Mouse (Mus musculus) neural tube, embryonic 14.5 days (tissue): ENCODE measurements at regions not wholly inside any gene's neighbourhood (a gene's known extent, or its start where the extent isn't known, plus 50 kb on each side); places are given as distances from the start of the nearest gene placed in this dataset.

ENCODE experiments used
- ATAC-seq: fragments of 200-750 bp; cut with Nextera tagmentation; 2 replicates; pipeline ENCODE4 v1.8.0; 2017; ENCODE audit warnings: low read depth, mild to moderate bottlenecking, moderate TSS enrichment, moderate library complexity
- H3K27ac ChIP-seq: fragments of 300-500 bp; sonication (generic); 2 replicates; pipeline ENCODE4 v1.5.1; 2014; ENCODE audit warnings: low read depth, mild to moderate bottlenecking, control low read depth, low read length, moderate library complexity, mixed read lengths
- H3K27me3 ChIP-seq: fragments of 300-500 bp; sonication (generic); 2 replicates; pipeline ENCODE4 v1.6.1; 2014; ENCODE audit warnings: low read length; ENCODE audit not compliant: control insufficient read depth, insufficient read depth
- H3K36me3 ChIP-seq: fragments of 300-500 bp; sonication (generic); 2 replicates; pipeline ENCODE4 v1.6.1; 2014; ENCODE audit warnings: low read length, mixed read lengths; ENCODE audit not compliant: control insufficient read depth, insufficient read depth
- H3K4me1 ChIP-seq: fragments of 300-500 bp; sonication (generic); 2 replicates; pipeline ENCODE4 v1.6.1; 2014; ENCODE audit warnings: low read length; ENCODE audit not compliant: control insufficient read depth, insufficient read depth
- H3K4me2 ChIP-seq: fragments of 300-500 bp; sonication (generic); 2 replicates; pipeline ENCODE4 v1.6.1; 2014; ENCODE audit warnings: mild to moderate bottlenecking, low read depth, low read length, control low read depth
- H3K4me3 ChIP-seq: fragments of 300-500 bp; sonication (generic); 2 replicates; pipeline ENCODE4 v1.5.1; 2014; ENCODE audit warnings: low read depth, low read length, control low read depth, mixed read lengths
- H3K9ac ChIP-seq: fragments of 300-500 bp; sonication (generic); replicated peaks from 2 replicates; pipeline ENCODE4 v1.6.1; 2014; ENCODE audit warnings: low read depth, mild to moderate bottlenecking, control low read depth, low read length, mixed read lengths
- H3K9me3 ChIP-seq: fragments of 300-500 bp; sonication (generic); 2 replicates; pipeline ENCODE4 v1.6.1; 2016; ENCODE audit warnings: low read length; ENCODE audit not compliant: control insufficient read depth
- WGBS: fragments of 180-500 bp; shearing (Covaris S2); extraction: QIAGEN DNeasy Blood & Tissue Kit; methylation state at CpG from one replicate; pipeline ENCODE4 v1.1.7; 2014; 5-methylcytosine and 5-hydroxymethylcytosine counted together

DNA sequence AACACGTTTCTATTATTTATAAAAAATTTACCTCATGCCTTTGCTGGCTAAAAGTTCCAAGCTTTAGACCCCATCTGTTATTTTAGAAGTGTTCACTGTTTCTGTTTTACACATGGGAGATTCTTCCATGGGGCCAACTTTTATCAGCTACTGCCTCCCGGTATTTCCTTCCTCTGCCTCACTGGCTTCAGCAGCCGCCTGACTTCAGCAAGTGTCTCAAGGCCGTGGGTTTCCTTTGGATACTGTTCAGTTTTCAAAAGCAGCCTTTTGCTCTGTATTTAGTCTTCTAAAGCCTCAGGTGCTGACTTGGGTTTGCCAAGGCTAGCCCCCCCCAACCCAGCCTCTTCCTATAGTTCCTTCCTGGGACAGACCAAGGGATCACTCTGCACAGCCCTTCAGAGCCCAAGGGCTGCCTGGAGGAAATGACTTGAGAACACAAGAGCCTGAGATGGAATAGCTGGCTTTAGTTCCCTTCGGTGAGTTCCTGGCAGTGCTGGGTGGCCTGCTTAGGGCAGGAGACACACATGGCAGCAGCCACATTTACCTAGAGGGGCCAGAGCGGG lies 75.1 kb upstream of the Itga6 start:
- Histone ChIP-seq H3K27ac (no peak overlapping the region), H3K4me3 (no peak overlapping the region), H3K9me3 (no peaks in the 10 kb centered on the region), H3K9ac (no peak overlapping the region), H3K36me3 (no peaks in the 10 kb centered on the region), H3K27me3 (no peaks in the 10 kb centered on the region), H3K4me2 (no peak overlapping the region), H3K4me1 (no peaks in the 10 kb centered on the region)
- ATAC-seq, result no peak
- WGBS, result 94% methylated on average over 6 of the region's 6 CpGs

DNA sequence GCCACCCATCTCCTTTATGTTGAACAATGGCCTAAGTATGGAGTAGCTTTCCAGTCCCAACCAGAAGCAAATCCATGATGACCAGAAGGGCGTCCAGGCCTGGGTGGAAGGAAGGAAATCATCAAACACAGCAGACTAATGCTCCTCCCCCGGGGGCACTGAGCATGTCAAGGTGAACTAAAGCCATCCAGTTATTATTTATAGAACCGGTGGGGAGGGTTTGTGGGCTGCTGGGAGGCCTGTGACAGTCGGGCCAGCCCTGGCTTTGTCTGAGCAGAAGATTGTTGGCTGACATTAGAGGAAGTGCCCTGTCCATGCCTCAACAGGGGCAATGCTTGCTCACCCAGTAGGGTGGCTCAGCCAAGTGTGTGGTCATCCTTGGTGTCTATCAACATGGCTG lies 74.5 kb upstream of the Itga6 start:
- no peaks in the 10 kb centered on the region for H3K36me3 ChIP-seq
- no peak overlapping the region for H3K27ac ChIP-seq
- H3K4me1 ChIP-seq, result no peaks in the 10 kb centered on the region
- H3K27me3 ChIP-seq, result no peaks in the 10 kb centered on the region
- H3K4me3 ChIP-seq, result no peak overlapping the region
- ATAC-seq, result no peak
- H3K9ac ChIP-seq, result no peak overlapping the region
- H3K4me2 ChIP-seq, result no peak overlapping the region
- no peaks in the 10 kb centered on the region for H3K9me3 ChIP-seq
- 84% methylated on average over 4 of the region's 4 CpGs for WGBS

DNA sequence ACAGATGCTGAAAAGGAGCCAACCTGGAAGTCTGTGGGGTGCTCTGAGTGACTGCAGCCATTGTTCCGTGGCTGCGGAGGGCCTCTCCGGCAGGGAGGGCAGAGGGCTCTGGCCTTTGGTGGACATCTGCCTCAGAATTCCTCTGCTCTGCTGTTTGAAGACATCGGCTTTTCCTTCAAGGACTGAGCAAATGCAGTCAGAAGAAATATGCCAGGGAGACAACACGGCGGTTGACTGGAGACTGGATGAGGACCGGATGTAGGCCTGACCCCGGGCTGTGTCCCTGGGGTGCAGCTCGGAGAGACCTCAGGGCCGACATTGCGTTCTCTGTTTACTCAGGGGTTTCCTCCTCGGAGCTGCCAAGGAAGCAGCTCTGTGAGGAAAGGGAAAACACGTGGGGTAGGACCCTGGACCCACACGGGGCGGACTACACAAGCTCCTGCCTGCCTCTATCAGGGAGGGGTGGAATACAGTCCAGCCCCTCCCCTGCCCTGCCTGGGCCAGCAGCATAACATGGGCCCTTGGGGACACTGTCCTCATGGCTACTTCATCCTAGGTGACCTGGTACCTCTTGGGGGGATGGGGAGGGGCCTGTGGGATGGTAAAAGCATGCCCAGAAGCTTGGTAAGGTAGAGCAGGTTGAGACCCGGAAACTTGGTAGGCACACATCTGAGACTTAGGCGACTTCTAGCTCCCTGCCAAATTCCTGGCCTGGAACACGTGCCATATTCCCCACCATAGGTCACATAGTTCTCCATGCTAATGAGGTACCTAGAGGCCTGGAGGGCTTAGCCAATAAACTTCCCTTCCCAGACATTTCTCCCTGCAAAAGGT lies 72.1 kb upstream of the Itga6 start:
- Histone ChIP-seq H3K4me1 (no peaks in the 10 kb centered on the region), H3K9ac (no peak overlapping the region), H3K9me3 (no peaks in the 10 kb centered on the region), H3K36me3 (no peaks in the 10 kb centered on the region), H3K27ac (no peak overlapping the region), H3K4me2 (no peak overlapping the region), H3K27me3 (no peaks in the 10 kb centered on the region), H3K4me3 (no peak overlapping the region)
- peak; percentile 24; the same call in 1 of the 2 replicates for ATAC-seq
- WGBS, result 72% methylated on average over 18 of the region's 18 CpGs

DNA sequence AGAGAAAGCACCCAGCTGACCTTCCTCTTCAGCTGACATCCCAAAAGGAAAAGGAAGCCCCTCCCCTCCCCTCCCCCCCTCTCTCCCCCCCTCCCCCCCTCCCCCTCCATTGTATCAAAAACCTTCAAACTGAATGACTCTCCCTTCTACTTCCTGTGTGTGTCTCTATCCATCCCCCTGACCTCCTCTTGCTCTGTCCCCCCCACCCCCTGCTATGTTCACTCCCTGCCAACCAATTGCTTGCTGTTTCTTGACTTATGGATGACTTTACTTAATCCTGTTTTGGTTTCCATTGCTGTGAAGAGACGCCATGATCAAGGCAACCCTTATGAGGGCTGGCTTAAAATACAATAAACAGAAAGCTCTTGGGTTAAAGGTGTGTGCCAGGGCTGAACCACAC lies 64.7 kb upstream of the Itga6 start:
- H3K9me3 ChIP-seq, result no peaks in the 10 kb centered on the region
- H3K27ac ChIP-seq, result no peak overlapping the region
- WGBS, result 55% methylated on average over 1 of the region's 1 CpGs
- no peaks in the 10 kb centered on the region for H3K27me3 ChIP-seq
- H3K9ac ChIP-seq, result no peak overlapping the region
- H3K4me1 ChIP-seq, result no peaks in the 10 kb centered on the region
- H3K36me3 ChIP-seq, result no peaks in the 10 kb centered on the region
- no peak for ATAC-seq
- no peak overlapping the region for H3K4me2 ChIP-seq
- H3K4me3 ChIP-seq, result no peak overlapping the region

DNA sequence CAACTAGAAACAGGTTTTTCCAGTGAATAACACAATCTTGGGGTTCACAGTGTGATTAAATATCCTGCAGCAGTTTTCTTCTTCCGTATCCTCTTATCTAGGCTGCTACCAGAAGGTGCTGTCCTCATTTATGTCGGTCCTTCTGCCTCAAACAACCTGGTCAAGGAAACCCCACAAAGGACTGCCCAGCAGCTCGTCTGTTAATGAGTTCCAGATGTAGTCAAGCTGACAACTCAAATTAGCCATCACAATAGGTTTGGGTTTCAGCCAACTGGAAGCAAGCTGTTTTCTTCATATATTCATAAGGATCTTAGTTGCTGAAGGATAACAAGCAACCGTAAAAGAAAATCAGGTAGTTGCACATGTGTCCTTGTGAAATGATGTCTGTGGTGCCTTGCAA lies 64.3 kb upstream of the Itga6 start:
- no peak for ATAC-seq
- Histone ChIP-seq H3K4me3 (no peak overlapping the region), H3K4me2 (no peak overlapping the region), H3K27ac (no peak overlapping the region), H3K4me1 (no peaks in the 10 kb centered on the region), H3K36me3 (no peaks in the 10 kb centered on the region), H3K9me3 (no peaks in the 10 kb centered on the region), H3K9ac (no peak overlapping the region), H3K27me3 (no peaks in the 10 kb centered on the region)
- 65% methylated on average over 4 of the region's 4 CpGs for WGBS

DNA sequence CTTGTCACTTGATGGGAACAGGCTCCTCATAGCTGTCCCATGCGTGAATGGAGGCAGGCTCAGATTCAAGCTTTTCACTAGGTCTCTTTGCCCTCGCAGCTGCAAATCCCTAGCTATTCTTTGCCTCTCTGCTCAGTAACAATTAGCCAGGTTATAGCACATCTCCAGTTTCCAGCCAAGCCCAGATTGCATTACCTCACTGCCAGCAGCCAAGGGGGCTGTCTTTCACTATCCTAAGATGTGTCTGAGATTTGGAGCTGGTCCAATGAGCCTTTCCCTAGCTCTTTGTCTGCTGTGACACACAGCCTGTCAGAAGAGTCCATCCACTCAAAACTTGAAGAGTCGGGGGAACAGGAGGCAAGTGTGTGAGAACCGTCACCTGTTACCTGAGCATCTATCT lies 62.0 kb upstream of the Itga6 start:
- 70% methylated on average over 4 of the region's 4 CpGs for WGBS
- Histone ChIP-seq H3K27ac (no peak overlapping the region), H3K9me3 (no peaks in the 10 kb centered on the region), H3K4me3 (no peak overlapping the region), H3K4me1 (no peaks in the 10 kb centered on the region), H3K27me3 (no peaks in the 10 kb centered on the region), H3K4me2 (no peak overlapping the region), H3K9ac (no peak overlapping the region), H3K36me3 (no peaks in the 10 kb centered on the region)
- no peak for ATAC-seq

DNA sequence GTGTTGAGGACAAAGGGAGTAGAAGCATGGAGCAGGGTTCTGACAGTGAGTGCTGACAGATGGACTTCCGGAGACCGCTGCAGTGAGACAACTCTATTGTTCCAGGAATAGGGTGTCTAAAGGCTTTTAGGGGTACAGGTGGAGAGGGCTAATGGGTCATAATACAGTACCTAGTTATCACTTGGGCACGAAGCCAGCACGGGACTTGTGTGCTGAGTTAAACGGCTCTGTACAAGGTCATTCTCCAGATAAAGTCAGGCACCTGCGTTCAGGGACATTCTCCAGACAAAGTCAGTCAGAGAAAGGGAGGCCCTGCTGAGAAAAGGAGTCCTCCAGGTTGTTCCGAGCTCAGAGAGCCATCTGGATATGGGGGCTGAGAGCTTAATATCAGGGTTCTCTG lies 60.2 kb upstream of the Itga6 start:
- H3K4me2 ChIP-seq, result no peak overlapping the region

DNA sequence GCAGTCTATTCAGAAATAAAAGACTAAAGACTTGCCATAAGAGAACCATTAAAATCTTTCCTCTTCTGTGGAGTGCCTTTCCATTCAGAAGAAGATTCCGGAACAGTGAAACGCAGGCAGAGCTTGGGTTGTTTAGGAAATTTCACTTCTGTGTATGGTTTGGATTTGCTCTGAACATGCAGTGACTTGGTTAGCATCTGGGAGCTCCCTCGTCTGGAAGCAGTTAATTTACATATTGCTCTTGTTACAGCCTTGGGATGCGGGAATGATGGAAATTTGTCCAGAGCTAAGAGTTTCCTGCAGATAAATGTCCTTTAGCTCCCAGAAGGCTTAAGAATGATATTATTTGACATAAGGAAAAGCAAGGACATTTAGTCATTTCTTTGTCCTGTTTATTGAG lies 56.4 kb upstream of the Itga6 start:
- WGBS, result 67% methylated on average over 4 of the region's 4 CpGs
- Histone ChIP-seq H3K9ac (no peak overlapping the region), H3K9me3 (no peaks in the 10 kb centered on the region), H3K4me3 (no peak overlapping the region), H3K27me3 (no peaks in the 10 kb centered on the region), H3K36me3 (no peaks in the 10 kb centered on the region), H3K4me1 (peaks cover 6% of the 10 kb centered on the region; the same call in 1 of the 2 replicates), H3K4me2 (no peak overlapping the region), H3K27ac (no peak overlapping the region)
- ATAC-seq, result no peak

More for the DNA sequence above, 60.2 kb upstream of the Itga6 start:
- H3K27ac ChIP-seq, result no peak overlapping the region
- no peaks in the 10 kb centered on the region for H3K27me3 ChIP-seq
- no peaks in the 10 kb centered on the region for H3K4me1 ChIP-seq
- ATAC-seq, result no peak
- H3K4me3 ChIP-seq, result no peak overlapping the region
- H3K9ac ChIP-seq, result no peak overlapping the region
- no peaks in the 10 kb centered on the region for H3K36me3 ChIP-seq
- 80% methylated on average over 7 of the region's 7 CpGs for WGBS
- no peaks in the 10 kb centered on the region for H3K9me3 ChIP-seq

DNA sequence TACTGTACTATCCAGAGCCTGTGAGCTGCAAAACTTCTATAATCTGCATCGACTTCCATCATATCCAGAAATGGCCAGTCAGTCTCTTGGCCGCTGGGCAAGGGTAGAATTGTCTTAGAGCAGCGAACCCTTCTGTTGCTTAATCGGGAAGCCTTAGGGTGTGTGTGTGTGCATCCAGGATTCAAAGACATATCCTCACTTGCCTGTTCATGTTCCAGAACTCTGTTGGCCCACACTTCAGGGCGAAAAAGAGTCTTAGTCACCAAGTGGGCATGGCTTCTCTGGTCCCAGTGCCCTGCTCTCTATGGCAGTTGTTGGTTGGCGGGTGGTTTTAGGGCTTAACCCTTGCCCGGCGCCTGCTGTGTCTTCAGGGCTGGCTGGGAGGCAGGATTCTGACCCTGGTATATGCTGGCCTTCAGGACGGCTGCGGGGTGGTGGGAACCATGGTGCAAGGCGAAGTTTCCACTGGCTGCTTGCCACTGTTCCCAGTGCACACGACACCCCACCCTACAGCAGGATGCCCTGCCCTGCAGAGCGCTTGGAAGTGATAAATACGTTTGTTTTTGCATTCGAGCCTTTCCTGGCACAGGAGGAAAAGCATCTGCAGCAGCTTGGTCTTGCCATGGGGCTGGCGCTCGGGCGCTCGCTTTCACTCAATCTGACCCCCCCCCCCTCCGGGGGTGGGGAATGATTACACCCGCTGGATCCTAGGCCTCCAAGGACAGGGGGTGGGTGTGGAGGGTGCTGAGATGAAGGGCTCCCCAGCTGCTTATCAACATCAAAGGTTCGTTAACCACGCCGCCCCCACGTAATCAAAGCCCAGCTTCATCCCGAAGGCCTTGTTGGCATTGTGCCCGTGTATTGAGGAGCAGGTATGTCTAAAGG lies 54.9 kb upstream of the Itga6 start:
- no peak overlapping the region for H3K9ac ChIP-seq
- H3K27ac ChIP-seq, result no peak overlapping the region
- no peak overlapping the region for H3K4me3 ChIP-seq
- H3K27me3 ChIP-seq, result no peaks in the 10 kb centered on the region
- H3K4me2 ChIP-seq, result no peak overlapping the region
- H3K36me3 ChIP-seq, result no peaks in the 10 kb centered on the region
- no peaks in the 10 kb centered on the region for H3K9me3 ChIP-seq
- H3K4me1 ChIP-seq, result peaks cover 6% of the 10 kb centered on the region; the same call in 1 of the 2 replicates
- WGBS, result 50% methylated on average over 27 of the region's 27 CpGs
- ATAC-seq, result 0 out of 2 replicates have a peak, but pooled peaks have one; percentile 41
